Mouse (Mus musculus) heart, postnatal 25 days (tissue): ENCODE results near the gene Phox2a. TPM values are rescaled to one million over a fixed set of nuclear protein-coding genes. Genes with fewer than 3 reads are reported as not detected.
A peak's percentile ranks its signal among the peaks of the same experiment; 100 is the strongest.

ENCODE experiments used
- DNase-seq: peaks from one replicate; pipeline ENCODE4 v3.0.0; 2022; ENCODE audit warnings: low spot score
- intact Hi-C: fragments of 180-260 bp; cut with DNase I; formaldehyde crosslinking; loops from one replicate; pipeline ENCODE4 v1.15.1; 2025
- total RNA-seq, 2 experiments: library from RNA; stranded (reverse); gene quantifications; 2 replicates each; pipeline ENCODE4 v1.2.3; 2021

Gene Phox2a
- under 1 TPM; 0.26 to 0.42 TPM for total RNA-seq

GRCm38 (mm10) chr7:101817861-101818401 is at the start of gene Phox2a:
Phox2a (plus strand) TSS chr7:101818313.
- intact Hi-C loops = no loop called here
- no peak for DNase-seq

- DNase-seq = no peak
- intact Hi-C loops = no loop called here
Measured at GRCm38 (mm10) chr7:101770051-101770450, 48.1 kb upstream of the Phox2a start.

GRCm38 (mm10) chr7:101771604-101772003 is 46.5 kb upstream of the Phox2a start:
- intact Hi-C loops = no loop called here
- no peak for DNase-seq

GRCm38 (mm10) chr7:101772687-101773086 is 45.4 kb upstream of the Phox2a start:
- intact Hi-C loops = no loop called here
- DNase-seq = no peak

- intact Hi-C loops = no loop called here
- DNase-seq = no peak
Measured at GRCm38 (mm10) chr7:101777053-101777452, 41.1 kb upstream of the Phox2a start.

GRCm38 (mm10) chr7:101820295-101821030 is 2.4 kb downstream of the Phox2a start:
- no peak for DNase-seq
- intact Hi-C loops = no loop called here

- intact Hi-C loops = loop anchor here (2.0 kb wide), 1 partner anchor 15 kb away; no protein-coding TSS in a partner anchor
- DNase-seq = peak; percentile 61
Measured at GRCm38 (mm10) chr7:101821571-101822501, 3.7 kb downstream of the Phox2a start.

- intact Hi-C loops = loop anchor here (2.0 kb wide), 1 partner anchor 14 kb away; no protein-coding TSS in a partner anchor
- DNase-seq = no peak
Measured at GRCm38 (mm10) chr7:101822836-101823757, 5.0 kb downstream of the Phox2a start.

- intact Hi-C loops = loop anchor here (2.0 kb wide), 1 partner anchor 13 kb away; no protein-coding TSS in a partner anchor
- no peak for DNase-seq
Measured at GRCm38 (mm10) chr7:101823758-101824630, 5.9 kb downstream of the Phox2a start.

- no peak for DNase-seq
Measured at GRCm38 (mm10) chr7:101830373-101830772, 12.3 kb downstream of the Phox2a start.

GRCm38 (mm10) chr7:101831437-101831836 is 13.3 kb downstream of the Phox2a start:
- intact Hi-C loops = no loop called here
- DNase-seq = no peak

More at GRCm38 (mm10) chr7:101830373-101830772, 12.3 kb downstream of the Phox2a start:
- intact Hi-C loops = no loop called here

- DNase-seq = no peak
- intact Hi-C loops = no loop called here
Measured at GRCm38 (mm10) chr7:101832372-101832771, 14.3 kb downstream of the Phox2a start.

GRCm38 (mm10) chr7:101833352-101833751 is 15.2 kb downstream of the Phox2a start:
- intact Hi-C loops = no loop called here
- no peak for DNase-seq

- intact Hi-C loops = no loop called here
- DNase-seq = no peak
Measured at GRCm38 (mm10) chr7:101833916-101834584, 15.9 kb downstream of the Phox2a start.

GRCm38 (mm10) chr7:101834903-101835302 is 16.8 kb downstream of the Phox2a start:
- intact Hi-C loops = loop anchor here (5.0 kb wide), 1 partner anchor 158 kb away; no protein-coding TSS in a partner anchor
- no peak for DNase-seq

- intact Hi-C loops = loop anchor here (2.0 to 5.0 kb wide), 3 partner anchors 13 to 158 kb away; partner anchors contain the start of gene Tomt
- no peak for DNase-seq
Measured at GRCm38 (mm10) chr7:101835457-101836109, 17.5 kb downstream of the Phox2a start.
